Mouse (Mus musculus) liver, embryonic 11.5 days (tissue): ENCODE results near the gene Mlycd. TPM values are rescaled to one million over a fixed set of nuclear protein-coding genes. Genes with fewer than 3 reads are reported as not detected.
A peak's percentile ranks its signal among the peaks of the same experiment; 100 is the strongest.

ENCODE experiments used
- ATAC-seq: fragments of 200-750 bp; cut with Nextera tagmentation; replicated peaks from 2 replicates; pipeline ENCODE4 v1.8.0; 2017; ENCODE audit warnings: moderate number of reproducible peaks, mild to moderate bottlenecking, moderate TSS enrichment, moderate library complexity; ENCODE audit not compliant: low FRiP score
- DNase-seq: peaks from one replicate; pipeline ENCODE4 v3.0.0-alpha.2; 2017; ENCODE audit warnings: low spot score
- H3K27ac ChIP-seq: fragments of 300-500 bp; sonication (generic); 2 replicates; pipeline ENCODE4 v1.5.1; 2014; ENCODE audit warnings: mild to moderate bottlenecking, low read depth, low read length, control low read depth
- H3K27me3 ChIP-seq: fragments of 300-500 bp; sonication (generic); replicated peaks from 2 replicates; pipeline ENCODE4 v1.6.1; 2014; ENCODE audit warnings: low read length, mixed read lengths; ENCODE audit not compliant: control insufficient read depth, insufficient read depth
- H3K36me3 ChIP-seq: fragments of 300-500 bp; sonication (generic); 2 replicates; pipeline ENCODE4 v1.6.1; 2014; ENCODE audit warnings: mild to moderate bottlenecking, low read length, moderate library complexity, mixed read lengths; ENCODE audit not compliant: control insufficient read depth, insufficient read depth
- H3K4me1 ChIP-seq: fragments of 300-500 bp; sonication (generic); replicated peaks from 2 replicates; pipeline ENCODE4 v1.6.1; 2014; ENCODE audit warnings: low read length, mixed read lengths; ENCODE audit not compliant: control insufficient read depth, insufficient read depth
- H3K4me2 ChIP-seq: fragments of 300-500 bp; sonication (generic); 2 replicates; pipeline ENCODE4 v1.6.1; 2014; ENCODE audit warnings: mild to moderate bottlenecking, control low read depth, moderate library complexity
- H3K4me3 ChIP-seq: fragments of 300-500 bp; sonication (generic); 2 replicates; pipeline ENCODE4 v1.5.1; 2014; ENCODE audit warnings: low read depth, low read length, control low read depth
- H3K9ac ChIP-seq: fragments of 300-500 bp; sonication (generic); 2 replicates; pipeline ENCODE4 v1.6.1; 2014; ENCODE audit warnings: low read depth, low read length, control low read depth
- H3K9me3 ChIP-seq: fragments of 300-500 bp; sonication (generic); 2 replicates; pipeline ENCODE4 v1.6.1; 2016; ENCODE audit warnings: low read length, inconsistent platforms, mixed read lengths; ENCODE audit not compliant: control insufficient read depth
- WGBS: fragments of 180-500 bp; shearing (Covaris S2); extraction: QIAGEN DNeasy Blood & Tissue Kit; methylation state at CpG from one replicate; pipeline ENCODE4 v1.1.7; 2014; 5-methylcytosine and 5-hydroxymethylcytosine counted together
- polyA plus RNA-seq: library from polyadenylated mRNA; unstranded; fragments of >200 nt; fragmentation: Nextera tagmentation; extraction: Ambion mirVana; gene quantifications from 2 replicates; pipeline ENCODE4 v1.2.1, GENCODE M21; 2014

Gene Mlycd
- polyA plus RNA-seq, 1 experiment from 2014 or later = 13.7 TPM

- Histone ChIP-seq H3K36me3 (peaks cover 3% of the 10 kb centered on the region; the same call in 1 of the 2 replicates), H3K27me3 (peaks cover 3% of the 10 kb centered on the region; the same call in 1 of the 2 replicates), H3K4me3 (no peak overlapping the region), H3K27ac (no peak overlapping the region), H3K9ac (no peak overlapping the region), H3K9me3 (no peaks in the 10 kb centered on the region), H3K4me2 (no peak overlapping the region), H3K4me1 (peaks cover 4% of the 10 kb centered on the region; the same call in 1 of the 2 replicates)
- DNase-seq = no peak
- no peak for ATAC-seq
- 48% methylated on average over 10 of the region's 10 CpGs for WGBS
These were observed 17.5 kb downstream of the Mlycd start for GRCm38 (mm10) chr8:119412037-119412734.

GRCm38 (mm10) chr8:119412735-119413498 lies 18.2 kb downstream of the Mlycd start:
- ATAC-seq = peak; percentile 75

GRCm38 (mm10) chr8:119413605-119414004 lies 18.9 kb downstream of the Mlycd start:
- Histone ChIP-seq H3K36me3 (peaks cover 3% of the 10 kb centered on the region; the same call in 1 of the 2 replicates), H3K27ac (no peak overlapping the region), H3K4me1 (peaks cover 4% of the 10 kb centered on the region; the same call in 1 of the 2 replicates), H3K4me2 (no peak overlapping the region), H3K4me3 (no peak overlapping the region), H3K9ac (no peak overlapping the region), H3K9me3 (no peaks in the 10 kb centered on the region), H3K27me3 (peaks cover 3% of the 10 kb centered on the region; the same call in 1 of the 2 replicates)
- ATAC-seq = no peak
- DNase-seq = no peak
- 75% methylated on average over 10 of the region's 10 CpGs for WGBS

More at GRCm38 (mm10) chr8:119412735-119413498, 18.2 kb downstream of the Mlycd start:
- H3K9me3 ChIP-seq = no peaks in the 10 kb centered on the region
- H3K4me2 ChIP-seq = peak overlapping the region; percentile 54
- no peak overlapping the region for H3K9ac ChIP-seq
- peaks cover 3% of the 10 kb centered on the region; the same call in 1 of the 2 replicates for H3K27me3 ChIP-seq
- peaks cover 4% of the 10 kb centered on the region; the same call in 1 of the 2 replicates for H3K4me1 ChIP-seq
- 14% methylated on average over 18 of the region's 18 CpGs for WGBS
- no peak overlapping the region for H3K4me3 ChIP-seq
- H3K27ac ChIP-seq = no peak overlapping the region
- DNase-seq = peak; percentile 79
- peaks cover 3% of the 10 kb centered on the region; the same call in 1 of the 2 replicates for H3K36me3 ChIP-seq

- H3K9ac ChIP-seq = no peak overlapping the region
- no peak for ATAC-seq
- H3K27me3 ChIP-seq = peaks cover 3% of the 10 kb centered on the region; the same call in 1 of the 2 replicates
- no peaks in the 10 kb centered on the region for H3K36me3 ChIP-seq
- H3K27ac ChIP-seq = no peak overlapping the region
- peaks cover 17% of the 10 kb centered on the region; the same call in 1 of the 2 replicates for H3K4me1 ChIP-seq
- no peak overlapping the region for H3K4me2 ChIP-seq
- H3K9me3 ChIP-seq = no peaks in the 10 kb centered on the region
- H3K4me3 ChIP-seq = no peak overlapping the region
- DNase-seq = no peak
- 75% methylated on average over 7 of the region's 7 CpGs for WGBS
These were observed 25.6 kb downstream of the Mlycd start for GRCm38 (mm10) chr8:119420318-119420717.

GRCm38 (mm10) chr8:119421603-119422122 lies 27.0 kb downstream of the Mlycd start:
- no peaks in the 10 kb centered on the region for H3K36me3 ChIP-seq
- no peaks in the 10 kb centered on the region for H3K27me3 ChIP-seq
- no peak for DNase-seq
- no peak overlapping the region for H3K9ac ChIP-seq
- no peak overlapping the region for H3K4me2 ChIP-seq
- ATAC-seq = no peak
- no peak overlapping the region for H3K4me3 ChIP-seq
- no peak overlapping the region for H3K27ac ChIP-seq
- H3K4me1 ChIP-seq = peaks cover 22% of the 10 kb centered on the region
- no peaks in the 10 kb centered on the region for H3K9me3 ChIP-seq
- WGBS = 56% methylated on average over 9 of the region's 9 CpGs

- Histone ChIP-seq H3K36me3 (no peaks in the 10 kb centered on the region), H3K4me1 (peaks cover 22% of the 10 kb centered on the region), H3K4me3 (no peak overlapping the region), H3K9me3 (no peaks in the 10 kb centered on the region), H3K9ac (no peak overlapping the region), H3K4me2 (no peak overlapping the region), H3K27ac (no peak overlapping the region), H3K27me3 (no peaks in the 10 kb centered on the region)
- DNase-seq (no peak), ATAC-seq (no peak)
- WGBS = 55% methylated on average over 9 of the region's 9 CpGs
These were observed 27.5 kb downstream of the Mlycd start for GRCm38 (mm10) chr8:119422123-119422711.

GRCm38 (mm10) chr8:119423631-119424141 lies 29.0 kb downstream of the Mlycd start:
- DNase-seq (no peak), ATAC-seq (peak; percentile 22)
- H3K27ac ChIP-seq = peak overlapping the region; percentile 55; the same call in 1 of the 2 replicates
- H3K9ac ChIP-seq = no peak overlapping the region
- WGBS = 39% methylated on average over 9 of the region's 9 CpGs
- H3K36me3 ChIP-seq = no peaks in the 10 kb centered on the region
- 0 out of 2 replicates have a peak overlapping the region, but pooled peaks have one; percentile 23 for H3K4me2 ChIP-seq
- no peaks in the 10 kb centered on the region for H3K27me3 ChIP-seq
- H3K4me1 ChIP-seq = peaks cover 27% of the 10 kb centered on the region
- H3K9me3 ChIP-seq = no peaks in the 10 kb centered on the region
- H3K4me3 ChIP-seq = no peak overlapping the region

GRCm38 (mm10) chr8:119424199-119424733 lies 29.6 kb downstream of the Mlycd start:
- DNase-seq = no peak
- no peak for ATAC-seq
- Histone ChIP-seq H3K27me3 (no peaks in the 10 kb centered on the region), H3K9me3 (no peaks in the 10 kb centered on the region), H3K4me3 (no peak overlapping the region), H3K36me3 (no peaks in the 10 kb centered on the region), H3K9ac (no peak overlapping the region), H3K27ac (peak overlapping the region; percentile 55), H3K4me2 (no peak overlapping the region; the same call in 1 of the 2 replicates), H3K4me1 (peaks cover 33% of the 10 kb centered on the region)
- WGBS = 67% methylated on average over 10 of the region's 10 CpGs
